Mouse (Mus musculus) mature B cell (primary cell): ENCODE measurements around the gene Zfp148.
"Not testable (repeated sequence)": the region's sequence is repeated elsewhere in the genome, so short reads cannot be mapped to it uniquely, and the experiment has no call there.

Experiments used
- in situ Hi-C: fragments of 300-500 bp; cut with MboI; formaldehyde crosslinking; loops from 2 replicates; pipeline ENCODE4 v1.14.3; 2019

Gene Zfp148

DNA sequence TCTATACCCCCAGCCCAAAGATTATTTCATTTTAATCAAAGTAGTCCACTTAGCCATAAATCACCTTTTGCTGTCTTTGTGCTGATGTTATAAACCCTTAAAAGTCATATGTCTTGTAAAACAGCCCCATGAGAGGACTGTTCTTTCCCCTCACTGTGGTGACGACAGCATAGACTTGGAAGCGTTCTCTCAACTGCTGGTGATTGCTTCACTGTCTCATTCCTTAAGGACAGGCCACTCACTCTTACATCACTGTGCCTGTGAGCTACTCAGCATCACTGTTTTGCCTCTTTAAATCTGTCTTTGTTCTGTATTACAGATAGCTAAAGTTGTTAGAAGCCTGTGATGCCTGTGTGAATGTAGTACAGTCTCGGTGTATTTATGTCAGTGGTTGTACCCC lies 80.8 kb downstream of the Zfp148 start:
- in situ Hi-C loops = no loop called here

GRCm38 (mm10) chr16:33464509-33465241 lies 84.0 kb downstream of the Zfp148 start:
- in situ Hi-C loops = no loop called here

DNA sequence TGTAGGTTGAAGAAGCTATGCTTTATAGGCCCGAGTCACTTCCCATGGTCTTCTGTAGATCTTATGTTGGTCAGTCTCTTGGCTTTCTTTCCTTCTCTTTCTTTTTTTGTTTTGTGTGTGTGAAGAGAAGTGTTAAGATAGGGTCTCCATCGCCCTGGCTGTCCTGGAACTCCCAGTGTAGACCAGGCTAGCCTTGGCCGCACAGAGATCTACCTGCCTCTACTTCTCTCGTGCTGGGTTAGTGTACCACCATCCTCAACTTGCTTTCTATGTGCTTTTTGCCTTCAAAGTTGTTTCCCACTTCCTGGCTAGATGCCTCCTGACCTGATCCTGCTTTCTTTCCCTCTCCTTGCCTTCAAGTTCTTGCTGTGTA lies 84.6 kb downstream of the Zfp148 start:
- in situ Hi-C loops = no loop called here

DNA sequence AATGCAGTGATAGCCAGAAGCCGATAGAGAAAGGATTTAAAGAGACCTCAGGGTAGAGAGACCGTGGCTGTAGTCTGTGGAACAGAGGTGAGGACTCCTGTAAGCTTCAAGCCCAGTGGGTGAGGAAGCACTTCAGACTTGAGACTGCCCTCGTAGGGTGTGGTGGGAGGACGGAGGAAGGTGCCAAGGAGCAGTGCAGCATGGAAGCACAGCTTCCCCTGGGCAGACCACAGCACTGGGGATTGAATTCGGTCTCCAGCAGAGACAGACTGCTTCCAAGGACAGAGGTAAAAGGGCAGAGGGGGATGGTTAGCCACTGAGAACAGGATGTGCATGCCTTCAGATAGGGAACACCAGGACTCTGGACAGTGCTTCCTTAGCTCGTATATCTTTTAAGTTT lies 86.8 kb downstream of the Zfp148 start:
- in situ Hi-C loops = no loop called here

DNA sequence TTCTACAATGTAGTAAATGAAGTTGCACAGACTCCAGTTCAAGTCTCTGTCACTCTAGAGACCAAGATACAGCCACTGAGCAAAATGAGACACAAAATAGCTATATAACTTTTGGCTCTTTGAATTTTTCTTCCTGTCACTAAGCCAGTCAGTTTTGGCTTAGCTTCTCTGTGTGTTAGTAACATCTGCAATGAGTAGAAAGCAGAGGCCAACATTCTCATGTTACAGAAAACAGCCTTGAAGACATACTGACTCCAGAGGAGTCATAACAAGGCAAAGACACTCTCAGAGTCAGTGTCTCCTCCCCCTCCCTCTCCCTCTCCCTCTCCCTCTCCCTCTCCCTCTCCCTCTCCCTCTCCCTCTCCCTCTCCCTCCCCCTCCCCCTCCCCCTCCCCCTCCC lies 89.3 kb downstream of the Zfp148 start:
- in situ Hi-C loops = no loop called here

- in situ Hi-C loops = no loop called here
Measured at GRCm38 (mm10) chr16:33474381-33474780, 93.7 kb downstream of the Zfp148 start.

GRCm38 (mm10) chr16:33479926-33480325 lies 99.3 kb downstream of the Zfp148 start:
- in situ Hi-C loops = no loop called here

DNA sequence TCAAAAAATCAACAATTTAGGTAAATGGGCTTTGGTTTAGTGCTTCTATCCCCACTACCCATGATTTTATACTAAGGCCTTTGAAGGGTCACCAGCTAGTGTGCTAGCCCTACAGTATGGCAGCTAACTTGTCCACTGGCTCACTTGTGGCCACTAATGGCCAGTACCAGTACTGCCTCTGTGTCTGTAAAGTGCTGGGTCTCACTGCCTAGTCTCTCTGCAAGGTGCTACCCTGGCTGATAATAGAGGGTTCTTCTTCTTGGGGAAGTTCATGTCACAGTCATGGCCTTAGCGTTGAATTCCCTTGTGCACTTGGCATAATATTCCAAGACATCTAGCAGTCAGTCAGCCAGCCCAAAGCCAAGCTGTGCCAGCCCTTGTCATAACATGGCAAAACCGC lies 100.5 kb downstream of the Zfp148 start:
- in situ Hi-C loops = no loop called here

DNA sequence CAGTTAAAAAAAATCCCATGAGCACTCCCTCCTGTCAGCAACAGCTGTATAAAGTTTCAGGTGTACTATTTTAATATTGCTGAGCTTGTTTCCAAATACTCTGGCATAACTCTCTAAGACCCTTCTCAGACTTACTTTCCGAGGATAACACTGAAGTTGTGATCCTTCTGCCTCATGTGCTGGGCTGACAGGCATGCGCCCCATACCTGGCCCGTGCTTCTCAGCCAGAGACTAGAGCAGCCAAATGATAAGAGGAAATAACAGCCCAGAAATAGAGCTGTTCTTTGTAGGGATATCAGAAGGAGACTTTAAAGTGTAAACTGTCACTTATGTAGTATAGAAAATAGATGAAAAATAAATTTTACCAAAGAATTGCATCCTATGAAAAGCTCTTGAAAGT lies 101.7 kb downstream of the Zfp148 start:
- in situ Hi-C loops = no loop called here

DNA sequence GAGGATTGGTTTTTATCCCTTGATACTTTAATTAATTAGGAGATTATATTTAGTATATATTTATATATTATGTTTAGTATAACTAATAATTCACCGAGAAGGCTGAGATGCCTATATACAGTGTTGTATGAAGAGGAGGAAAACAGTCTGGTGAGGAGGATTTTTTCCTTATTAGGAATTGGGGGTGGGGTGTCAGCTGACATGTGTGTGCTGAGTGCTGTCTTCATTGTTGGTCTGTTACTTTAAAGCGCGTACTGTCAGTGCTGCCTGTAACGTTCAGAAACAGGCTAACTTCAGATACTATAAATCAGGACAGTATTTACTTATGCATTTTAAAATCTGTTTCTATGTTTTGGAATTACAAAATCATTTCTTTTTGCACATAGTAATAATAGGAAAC lies 107.1 kb downstream of the Zfp148 start:
- in situ Hi-C loops = no loop called here

DNA sequence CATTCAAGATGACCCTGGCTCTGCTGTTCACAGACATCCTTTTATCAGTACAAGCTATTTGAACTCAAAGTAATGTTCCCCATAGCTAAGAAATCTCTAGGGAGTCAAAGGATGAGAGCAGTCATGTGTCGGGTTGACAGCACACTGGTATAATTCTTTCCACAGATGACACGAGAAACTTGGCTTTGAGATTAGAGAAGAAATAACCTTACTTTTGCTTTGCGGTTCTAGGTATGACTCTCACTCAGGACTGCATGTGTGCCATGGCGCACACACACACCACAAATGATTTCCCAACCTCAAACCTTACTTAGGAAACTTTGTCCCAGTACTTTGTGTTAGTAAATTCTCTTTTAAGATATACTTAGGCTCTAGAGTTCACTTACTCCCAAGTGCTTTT lies 113.7 kb downstream of the Zfp148 start:
- in situ Hi-C loops = no loop called here

DNA sequence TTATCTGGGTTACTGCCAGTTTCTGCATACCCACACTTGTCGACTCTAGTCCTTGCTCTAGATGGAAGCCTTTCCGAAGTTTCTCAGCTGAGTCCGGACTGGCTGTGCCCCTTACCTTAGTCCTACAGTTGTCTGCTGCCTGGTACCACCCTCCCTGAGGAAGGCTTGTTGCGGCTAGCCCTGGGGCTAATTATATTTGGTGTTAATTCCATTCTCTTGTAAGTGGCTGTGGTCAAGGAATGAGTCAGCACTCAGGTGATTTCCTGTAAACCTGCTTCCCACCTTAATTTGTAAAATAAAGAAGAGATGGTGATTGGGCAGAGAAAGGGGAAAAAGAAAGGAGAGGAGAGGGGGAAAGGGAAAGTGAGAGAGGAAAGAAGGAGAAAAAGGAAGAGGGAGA lies 127.4 kb downstream of the Zfp148 start:
- in situ Hi-C loops = no loop called here

DNA sequence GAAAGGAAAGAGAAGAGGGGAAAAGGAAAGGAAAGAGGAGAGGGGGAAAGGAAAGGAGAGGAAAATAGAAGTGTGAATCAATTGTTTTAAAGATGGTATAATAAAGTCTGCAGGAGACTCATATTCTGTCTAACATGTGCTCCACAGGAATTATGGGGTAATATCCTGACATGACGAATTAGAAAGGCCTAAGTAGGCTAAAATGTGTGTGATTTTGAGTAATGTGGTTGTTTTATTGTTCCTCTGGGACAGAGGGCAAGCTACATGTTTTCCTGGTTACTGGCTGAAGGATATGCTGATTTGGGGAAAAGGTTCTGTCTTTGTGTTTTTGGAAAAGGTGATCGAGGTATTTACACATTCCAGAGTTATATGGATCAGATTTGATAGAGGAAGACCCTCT lies 128.6 kb downstream of the Zfp148 start:
- in situ Hi-C loops = not testable (repeated sequence)

DNA sequence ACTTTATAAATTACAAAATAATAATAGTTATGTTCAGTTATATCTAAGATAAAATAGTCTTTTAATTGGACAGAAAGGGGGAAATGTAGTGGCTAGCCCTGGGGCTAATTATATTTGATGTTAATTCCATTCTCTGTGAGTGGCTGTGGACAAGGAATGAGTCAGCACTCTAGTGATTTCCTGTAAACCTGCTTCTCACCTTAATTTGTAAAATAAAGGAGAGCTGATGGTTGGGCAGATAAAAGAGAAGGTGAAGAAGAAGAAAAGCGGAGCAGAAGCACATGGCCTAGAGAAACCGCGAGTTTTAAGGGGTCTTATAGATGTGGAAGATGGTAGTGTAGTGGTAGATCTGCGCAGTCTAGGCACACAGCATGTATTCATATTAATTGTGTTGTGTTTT lies 130.2 kb downstream of the Zfp148 start:
- in situ Hi-C loops = not testable (repeated sequence)

DNA sequence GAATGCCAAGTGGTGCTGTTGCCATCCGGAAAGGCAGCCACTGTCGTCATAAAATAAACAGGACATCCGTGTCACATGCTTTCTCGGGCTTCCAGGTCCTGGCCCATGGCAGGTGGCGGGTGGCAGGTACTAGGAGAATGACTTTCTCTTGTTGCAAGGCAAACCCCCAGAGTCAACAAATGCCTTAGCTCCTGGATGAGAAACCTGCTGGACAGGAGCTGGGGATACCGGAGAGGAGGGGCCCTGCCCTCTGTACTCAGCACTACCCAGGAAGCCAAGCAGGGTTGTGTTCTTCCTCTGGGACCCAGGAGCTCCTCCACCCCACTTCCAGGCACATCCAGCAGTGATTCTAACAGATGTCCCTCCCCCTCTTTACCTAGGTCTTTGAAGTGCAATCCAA lies 131.9 kb downstream of the Zfp148 start:
- in situ Hi-C loops = no loop called here

DNA sequence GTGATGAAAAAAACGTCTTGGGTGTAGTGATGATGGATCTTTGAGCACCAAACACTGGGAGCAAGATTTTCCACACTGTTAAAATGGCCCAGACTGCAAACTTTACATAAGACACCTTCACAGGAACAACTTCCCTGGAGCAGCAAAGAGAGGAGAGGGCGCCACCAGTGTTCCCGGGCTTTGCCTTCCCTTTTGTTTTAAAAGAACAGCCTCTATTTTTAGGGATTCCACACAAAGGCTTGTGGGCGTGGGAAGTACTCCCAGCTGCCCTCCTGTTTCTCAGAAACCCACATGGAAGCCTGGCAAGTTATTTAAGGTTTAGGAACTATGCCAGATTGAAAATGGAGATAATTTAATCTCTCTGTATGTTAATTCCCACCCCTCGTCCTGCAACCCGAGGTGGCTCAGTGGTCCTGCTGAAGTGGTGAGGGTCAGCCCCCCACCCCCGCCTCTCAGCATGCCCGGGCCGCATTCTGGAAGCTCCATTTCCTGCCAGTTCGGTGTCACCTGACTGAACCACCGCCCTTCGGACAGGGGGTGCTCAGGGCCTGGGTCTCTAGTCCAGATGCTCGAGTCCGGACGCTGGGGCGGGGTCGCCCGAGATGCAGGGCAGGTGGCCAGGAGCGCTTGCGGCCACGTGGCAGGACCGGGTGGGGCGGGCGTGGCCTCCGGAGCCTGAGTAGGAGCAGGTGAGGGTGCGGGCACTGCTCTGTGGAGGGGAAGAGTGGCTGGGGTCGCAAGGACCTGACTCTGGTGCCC lies 136.3 kb downstream of the Zfp148 start, which contains the start of gene Slc12a8:
TSS of gene Slc12a8 (plus strand) at position 522 of the 759 bp plus-strand sequence.
- in situ Hi-C loops = no loop called here

GRCm38 (mm10) chr16:33517627-33518026 lies 137.0 kb downstream of the Zfp148 start:
- in situ Hi-C loops = no loop called here

GRCm38 (mm10) chr16:33518236-33518635 lies 137.6 kb downstream of the Zfp148 start:
- in situ Hi-C loops = no loop called here

GRCm38 (mm10) chr16:33519916-33520568 lies 139.4 kb downstream of the Zfp148 start:
- in situ Hi-C loops = no loop called here

DNA sequence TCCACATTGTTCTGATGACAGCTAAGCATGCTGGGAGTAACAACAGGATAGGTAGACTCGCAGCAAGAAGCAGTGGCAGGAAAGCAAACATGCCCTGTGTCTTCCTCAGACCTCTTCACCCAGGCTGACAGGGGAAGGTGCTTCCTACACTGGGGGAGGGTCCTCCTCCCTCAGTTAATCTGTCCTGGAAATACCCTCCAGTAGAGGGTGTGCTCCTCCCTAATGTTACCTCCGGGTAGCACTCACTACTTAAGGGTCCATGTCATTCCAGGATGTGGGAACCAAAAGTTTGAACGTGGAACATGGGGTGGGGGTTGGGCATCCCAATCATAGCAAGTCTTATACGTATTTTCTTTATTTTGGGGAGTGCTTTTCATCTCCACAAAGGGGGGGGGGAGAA lies 141.9 kb downstream of the Zfp148 start:
- in situ Hi-C loops = no loop called here

DNA sequence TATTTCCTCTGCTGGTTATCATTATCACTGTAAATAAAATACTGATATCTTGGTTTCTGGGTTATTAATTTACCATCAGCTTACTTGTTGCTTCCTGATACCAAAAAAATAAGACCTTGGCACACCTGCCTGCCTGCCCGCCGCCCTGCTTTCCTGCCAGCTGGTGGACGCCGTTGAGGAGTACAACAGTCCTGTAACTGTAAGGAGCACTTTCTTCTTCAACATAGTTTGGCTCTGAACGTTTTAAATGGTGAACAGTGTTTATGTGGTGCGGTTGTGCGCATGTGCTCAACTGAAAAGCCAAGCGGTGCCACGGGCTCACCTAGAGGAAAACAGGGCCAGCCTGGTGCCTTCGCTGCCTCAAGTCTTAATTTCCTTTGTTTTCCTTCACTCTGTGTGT lies 142.9 kb downstream of the Zfp148 start:
- in situ Hi-C loops = no loop called here

DNA sequence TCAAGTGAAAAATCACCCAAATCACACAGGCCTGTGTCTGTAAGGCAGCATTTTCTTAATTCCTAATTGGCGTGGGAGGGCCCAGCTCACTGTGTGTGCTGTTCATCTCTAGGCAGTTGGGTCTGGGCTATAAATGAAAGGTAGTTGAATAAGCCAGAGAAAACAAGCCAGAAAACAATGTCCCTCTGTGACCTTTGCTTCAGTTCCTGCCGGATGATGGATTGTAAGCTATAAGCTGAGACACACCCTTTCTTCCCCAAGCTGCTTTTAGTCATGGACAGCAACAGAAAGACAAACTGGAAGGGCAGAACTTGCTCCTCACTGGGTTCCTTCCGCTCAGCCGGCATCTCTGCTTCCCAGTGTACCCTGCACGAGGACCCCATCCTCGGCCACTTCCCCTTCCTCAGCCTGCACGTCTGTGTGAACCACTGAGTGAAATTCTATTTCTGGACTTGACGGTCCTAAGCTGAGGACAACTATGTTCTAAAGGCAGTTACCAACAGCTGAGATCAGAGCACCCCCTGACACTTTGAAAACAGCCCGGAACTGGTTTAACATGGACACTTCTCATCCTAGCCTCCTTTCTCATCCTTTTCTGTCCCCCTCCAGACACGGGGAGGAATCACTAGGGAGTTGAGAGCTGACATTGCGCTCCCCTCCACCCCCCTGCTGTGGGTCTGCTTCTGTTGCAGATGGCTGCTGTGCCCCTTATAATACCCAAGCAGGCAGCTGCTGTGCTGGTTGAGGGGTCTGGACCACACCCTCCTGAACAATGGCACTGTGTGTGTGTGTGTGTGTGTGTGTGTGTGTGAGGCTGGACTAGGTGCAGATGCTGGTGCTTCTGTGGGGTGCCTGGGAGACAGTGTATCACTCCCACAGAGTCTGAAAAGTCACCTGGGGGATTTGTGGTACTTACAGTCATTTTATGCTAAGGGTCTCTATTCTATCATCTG lies 149.1 kb downstream of the Zfp148 start:
- in situ Hi-C loops = no loop called here
